Mouse (Mus musculus) heart, adult 2 months (tissue): ENCODE measurements at regions not wholly inside any gene's neighbourhood (a gene's known extent, or its start where the extent isn't known, plus 50 kb on each side); places are given as distances from the start of the nearest gene placed in this dataset.

Source experiments
- DNase-seq, 2 experiments: peaks; one replicate each; pipeline ENCODE4 v3.0.0; 2021
- H3K27ac ChIP-seq: fragments of 200-600 bp; 2 replicates; pipeline ENCODE4 v1.8.1; 2022
- H3K27me3 ChIP-seq: fragments of 200-500 bp; 2 replicates; pipeline ENCODE4 v1.6.1; 2012; ENCODE audit warnings: mild to moderate bottlenecking, low read length, inconsistent platforms, mixed read lengths; ENCODE audit not compliant: control insufficient read depth, insufficient read depth
- H3K36me3 ChIP-seq: fragments of 200-500 bp; 2 replicates; pipeline ENCODE4 v1.6.1; 2012; ENCODE audit warnings: low read length, inconsistent platforms; ENCODE audit not compliant: control insufficient read depth, insufficient read depth
- H3K4me1 ChIP-seq: fragments of 200-500 bp; 2 replicates; pipeline ENCODE4 v1.6.1; 2011; ENCODE audit warnings: low read length; ENCODE audit not compliant: control insufficient read depth, insufficient read depth
- H3K4me3 ChIP-seq: fragments of 200-600 bp; 2 replicates; pipeline ENCODE4 v1.8.1; 2022
- H3K79me2 ChIP-seq: fragments of 200-500 bp; replicated peaks from 2 replicates; pipeline ENCODE4 v1.6.1; 2012; ENCODE audit warnings: mild to moderate bottlenecking, inconsistent platforms, low read length, moderate library complexity, mixed read lengths; ENCODE audit not compliant: control insufficient read depth, insufficient read depth
- H3K9ac ChIP-seq: fragments of 200-500 bp; 2 replicates; pipeline ENCODE4 v1.6.1; 2012; ENCODE audit warnings: low read depth, mild to moderate bottlenecking, control low read depth, inconsistent platforms, low read length, mixed read lengths
- CTCF ChIP-seq: fragments of 200-600 bp; IDR thresholded peaks from 2 replicates; pipeline ENCODE4 v1.8.1; 2022; ENCODE audit warnings: antibody characterized with exemption, mild to moderate bottlenecking, moderate library complexity
- EP300 ChIP-seq: fragments of 200-500 bp; IDR thresholded peaks from 2 replicates; pipeline ENCODE4 v1.6.1; 2011; ENCODE audit warnings: low read depth, low read length, control low read depth; ENCODE audit not compliant: insufficient read depth
- POLR2A ChIP-seq: fragments of 200-500 bp; IDR thresholded peaks from 2 replicates; pipeline ENCODE4 v1.6.1; 2011; ENCODE audit warnings: mild to moderate bottlenecking, low read depth, low read length, control low read depth; ENCODE audit not compliant: insufficient read depth
- WGBS: fragments of 180-500 bp; shearing (Covaris S2); methylation state at CpG from one replicate; pipeline ENCODE4 v1.1.7; 2018; 5-methylcytosine and 5-hydroxymethylcytosine counted together
- intact Hi-C: fragments of 180-260 bp; cut with DNase I; formaldehyde crosslinking; loops from one replicate; pipeline ENCODE4 v1.15.1; 2025

DNA sequence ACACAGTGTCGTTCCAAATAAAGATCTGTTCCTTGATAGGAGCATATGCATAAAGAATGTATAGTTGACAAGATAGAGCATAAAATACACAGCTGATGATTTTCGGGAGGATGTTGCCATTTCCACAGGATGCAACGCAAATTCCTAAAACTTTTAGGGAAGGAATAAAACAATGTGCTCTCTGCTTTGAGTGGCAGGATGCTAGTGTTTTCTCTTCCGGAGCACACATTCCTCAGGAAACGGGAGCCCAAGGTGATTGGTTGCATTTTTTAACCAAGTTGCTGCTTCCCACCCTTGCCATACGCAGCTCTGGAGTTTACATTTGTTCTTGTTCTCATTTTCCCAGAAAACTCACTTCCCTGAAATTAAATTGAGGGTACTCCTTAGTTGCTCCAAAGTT, 116.8 kb upstream of the Arhgap28 start:
- Histone ChIP-seq H3K27me3 (no peaks in the 10 kb centered on the region), H3K4me3 (no peak overlapping the region), H3K36me3 (no peaks in the 10 kb centered on the region), H3K27ac (no peak overlapping the region), H3K4me1 (no peaks in the 10 kb centered on the region), H3K9ac (no peak overlapping the region), H3K79me2 (no peaks in the 10 kb centered on the region)
- no peak for DNase-seq
- TF ChIP-seq EP300: no peak
- no peak for TF ChIP-seq CTCF
- TF ChIP-seq POLR2A: no peak
- intact Hi-C loops: no loop called here
- 30% methylated on average over 6 of the region's 6 CpGs for WGBS

DNA sequence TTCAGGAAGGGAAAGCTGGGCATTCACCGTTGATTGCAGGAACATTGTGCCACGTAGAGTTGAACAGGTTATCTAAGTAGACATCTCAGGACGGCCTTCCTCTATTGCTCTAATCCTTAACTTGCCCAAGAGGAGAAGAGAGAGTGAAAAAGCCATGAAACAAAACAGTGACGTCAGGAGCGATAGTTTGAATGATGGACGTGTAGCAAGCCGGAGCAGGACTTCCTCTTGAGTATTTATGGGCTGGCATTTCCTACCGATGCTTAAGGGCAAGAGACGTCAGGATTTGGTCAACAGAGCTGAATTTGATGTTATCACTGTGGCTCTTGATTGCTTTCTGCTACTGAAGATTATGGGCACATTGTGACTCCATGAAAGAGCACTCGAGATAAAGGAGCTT, 130.5 kb upstream of the Arhgap28 start:
- Histone ChIP-seq H3K79me2 (no peaks in the 10 kb centered on the region), H3K27ac (no peak overlapping the region), H3K4me1 (no peaks in the 10 kb centered on the region; the same call in 1 of the 2 replicates), H3K27me3 (no peaks in the 10 kb centered on the region), H3K4me3 (no peak overlapping the region), H3K9ac (no peak overlapping the region), H3K36me3 (no peaks in the 10 kb centered on the region)
- 41% methylated on average over 10 of the region's 10 CpGs for WGBS
- DNase-seq: no peak
- intact Hi-C loops: no loop called here
- TF ChIP-seq CTCF: no peak
- TF ChIP-seq POLR2A: no peak
- no peak for TF ChIP-seq EP300

DNA sequence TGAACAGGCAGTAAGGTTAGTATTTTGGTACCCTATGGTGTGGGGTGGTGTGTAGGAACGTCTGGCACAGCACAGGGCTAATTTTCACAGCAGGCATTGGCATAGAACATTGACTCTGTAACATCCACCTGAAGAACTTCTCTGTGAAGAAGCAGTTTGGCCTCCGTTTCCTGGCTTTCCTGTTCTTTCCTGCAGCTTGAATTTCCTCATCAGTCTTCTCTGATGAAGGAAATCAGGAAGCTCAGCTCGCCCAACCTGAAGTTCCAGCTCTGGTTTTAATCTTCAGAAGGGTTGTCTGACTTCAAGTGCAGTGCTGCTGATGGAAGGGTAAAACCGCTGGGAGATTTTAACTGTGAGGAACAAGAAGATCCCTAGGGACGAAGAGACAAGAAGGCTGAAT, 131.5 kb upstream of the Arhgap28 start:
- H3K27ac ChIP-seq: no peak overlapping the region
- TF ChIP-seq EP300 (no peak), POLR2A (no peak), CTCF (no peak)
- no peak for DNase-seq
- H3K27me3 ChIP-seq: no peaks in the 10 kb centered on the region
- WGBS: 57% methylated on average over 5 of the region's 5 CpGs
- H3K9ac ChIP-seq: no peak overlapping the region
- no peak overlapping the region for H3K4me3 ChIP-seq
- intact Hi-C loops: no loop called here
- no peaks in the 10 kb centered on the region for H3K36me3 ChIP-seq
- no peaks in the 10 kb centered on the region for H3K79me2 ChIP-seq
- H3K4me1 ChIP-seq: no peaks in the 10 kb centered on the region; the same call in 1 of the 2 replicates

DNA sequence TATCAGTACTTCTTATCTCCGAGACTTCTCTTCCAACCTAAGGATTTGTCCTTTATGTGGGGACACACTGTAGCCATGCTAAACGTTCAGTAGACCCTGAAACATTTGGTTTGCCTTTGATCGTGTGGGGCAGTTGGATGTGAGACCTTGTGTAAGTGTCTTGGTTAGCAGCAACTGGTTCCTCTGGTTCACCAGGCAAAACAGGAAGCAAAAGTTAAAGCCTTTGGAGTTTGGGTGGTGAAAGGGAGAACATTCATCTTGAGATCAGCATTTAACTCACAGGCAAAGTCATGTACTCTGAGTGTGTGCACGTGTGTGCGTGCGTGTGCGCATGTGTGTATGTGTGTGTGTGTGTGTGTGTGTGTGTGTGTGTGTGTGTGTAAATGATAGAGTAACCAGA, 130.3 kb upstream of the L3mbtl4 start:
- H3K27me3 ChIP-seq: no peaks in the 10 kb centered on the region
- no peaks in the 10 kb centered on the region for H3K4me1 ChIP-seq
- no peak overlapping the region for H3K27ac ChIP-seq
- TF ChIP-seq CTCF (no peak), POLR2A (no peak), EP300 (no peak)
- H3K79me2 ChIP-seq: no peaks in the 10 kb centered on the region
- no peak for DNase-seq
- intact Hi-C loops: no loop called here
- 84% methylated on average over 7 of the region's 7 CpGs for WGBS
- H3K36me3 ChIP-seq: no peaks in the 10 kb centered on the region
- H3K4me3 ChIP-seq: no peak overlapping the region
- H3K9ac ChIP-seq: no peak overlapping the region

DNA sequence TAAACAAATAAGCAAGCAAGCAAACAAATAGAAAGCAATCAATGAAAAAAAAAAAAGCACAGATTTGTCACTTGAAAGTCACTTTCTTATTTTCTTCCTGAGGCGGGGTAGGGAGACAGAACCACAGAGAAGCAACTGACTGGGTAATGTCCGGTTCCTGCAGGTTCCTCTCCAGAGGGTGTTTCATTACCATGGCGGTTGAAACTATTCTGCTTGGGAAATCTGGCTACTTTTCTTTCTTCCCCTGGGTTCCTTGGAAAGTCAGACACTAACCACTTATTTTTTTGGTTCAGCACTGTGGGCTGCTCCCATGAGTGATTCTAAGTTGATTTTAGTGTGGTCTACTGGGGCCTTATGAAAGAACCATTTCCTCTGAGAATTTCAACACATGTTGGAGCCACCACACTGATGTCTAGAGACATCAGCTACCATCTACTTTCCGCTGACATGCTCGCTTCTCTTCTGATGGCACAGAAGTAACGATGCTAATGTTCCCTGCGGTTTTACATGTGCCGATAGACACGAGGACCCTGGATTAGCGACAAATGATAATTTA, 124.3 kb upstream of the L3mbtl4 start:
- TF ChIP-seq CTCF (no peak), POLR2A (no peak), EP300 (no peak)
- intact Hi-C loops: no loop called here
- H3K4me3 ChIP-seq: no peak overlapping the region
- 86% methylated on average over 10 of the region's 10 CpGs for WGBS
- no peaks in the 10 kb centered on the region for H3K36me3 ChIP-seq
- H3K27ac ChIP-seq: no peak overlapping the region
- no peaks in the 10 kb centered on the region for H3K27me3 ChIP-seq
- no peaks in the 10 kb centered on the region for H3K79me2 ChIP-seq
- H3K9ac ChIP-seq: no peak overlapping the region
- DNase-seq: no peak
- no peaks in the 10 kb centered on the region for H3K4me1 ChIP-seq

DNA sequence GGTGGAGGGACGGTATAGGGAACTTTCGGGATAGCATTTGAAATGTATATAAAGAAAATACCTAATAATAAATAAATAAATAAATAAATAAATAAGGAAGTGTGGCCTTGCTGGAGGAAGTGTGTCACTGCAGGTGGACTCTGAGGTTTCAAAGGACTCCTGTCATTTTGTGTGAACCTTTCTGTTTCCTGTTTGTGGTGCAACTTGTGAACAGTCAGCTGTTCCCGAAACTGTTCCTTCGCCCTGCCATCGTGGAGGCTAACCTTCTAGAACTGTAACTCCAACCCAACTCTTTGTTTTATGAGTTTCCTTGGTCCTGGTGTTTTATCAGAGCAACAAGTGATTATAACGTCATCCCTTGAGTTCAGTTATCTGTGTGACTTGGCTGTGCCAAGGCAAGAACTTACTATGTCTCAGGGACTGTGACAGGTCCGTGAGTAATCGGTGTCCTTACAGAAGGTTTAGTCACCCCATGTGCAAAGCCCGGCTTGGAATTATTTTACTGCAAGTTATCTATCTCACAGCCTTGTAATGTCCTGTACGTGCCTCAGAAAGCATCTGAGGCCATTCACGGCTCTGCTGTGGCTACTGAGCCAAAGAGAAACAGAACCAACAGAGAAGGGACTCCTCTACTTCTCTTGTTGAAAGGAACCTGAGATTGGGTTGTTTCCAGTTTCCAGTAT, 121.0 kb upstream of the L3mbtl4 start:
- Histone ChIP-seq H3K9ac (no peak overlapping the region), H3K36me3 (no peaks in the 10 kb centered on the region), H3K79me2 (no peaks in the 10 kb centered on the region), H3K4me3 (no peak overlapping the region), H3K27me3 (no peaks in the 10 kb centered on the region), H3K4me1 (no peaks in the 10 kb centered on the region), H3K27ac (no peak overlapping the region)
- DNase-seq: no peak
- 58% methylated on average over 11 of the region's 11 CpGs for WGBS
- TF ChIP-seq CTCF: no peak
- TF ChIP-seq POLR2A: no peak
- intact Hi-C loops: no loop called here
